Mouse (Mus musculus): ENCODE measurements at regions not wholly inside any gene's neighbourhood (a gene's known extent, or its start where the extent isn't known, plus 50 kb on each side); places are given as distances from the start of the nearest gene placed in this dataset.

GRCm38 (mm10) chr15:56979353-56979752 is 498.1 kb downstream of the Slc22a22 start:
- ATAC-seq (ENCODE audit: insufficient read depth, low FRiP score): no peak
- Histone ChIP-seq H3K9ac (ENCODE audit: low read length) (no peak overlapping the region), H3K4me1 (ENCODE audit: control insufficient read depth, insufficient read depth, low read length) (no peaks in the 10 kb centered on the region), H3K27me3 (ENCODE audit: control insufficient read depth, insufficient read depth, low read length) (no peaks in the 10 kb centered on the region), H3K27ac (ENCODE audit: low read length) (no peak overlapping the region), H3K4me2 (ENCODE audit: low read depth, low read length) (no peak overlapping the region), H3K4me3 (replicated peaks; ENCODE audit: low read length) (no peak overlapping the region), H3K9me3 (replicated peaks; ENCODE audit: control insufficient read depth, low read length) (no peaks in the 10 kb centered on the region), H3K36me3 (ENCODE audit: control insufficient read depth, insufficient read depth, low read length) (no peaks in the 10 kb centered on the region)
- WGBS: 89% methylated on average over 1 of the region's 1 CpGs

GRCm38 (mm10) chr15:56975446-56976433 is 501.7 kb downstream of the Slc22a22 start:
- WGBS: 68% methylated on average over 4 of the region's 4 CpGs
- no peak for ATAC-seq (ENCODE audit: insufficient read depth, low FRiP score)
- Histone ChIP-seq H3K27me3 (ENCODE audit: control insufficient read depth, insufficient read depth, low read length) (no peaks in the 10 kb centered on the region), H3K9me3 (replicated peaks; ENCODE audit: control insufficient read depth, low read length) (no peaks in the 10 kb centered on the region), H3K4me2 (ENCODE audit: low read depth, low read length) (no peak overlapping the region), H3K9ac (ENCODE audit: low read length) (no peak overlapping the region), H3K36me3 (ENCODE audit: control insufficient read depth, insufficient read depth, low read length) (no peaks in the 10 kb centered on the region), H3K4me3 (replicated peaks; ENCODE audit: low read length) (no peak overlapping the region), H3K4me1 (ENCODE audit: control insufficient read depth, insufficient read depth, low read length) (no peaks in the 10 kb centered on the region), H3K27ac (ENCODE audit: low read length) (no peak overlapping the region)

DNA sequence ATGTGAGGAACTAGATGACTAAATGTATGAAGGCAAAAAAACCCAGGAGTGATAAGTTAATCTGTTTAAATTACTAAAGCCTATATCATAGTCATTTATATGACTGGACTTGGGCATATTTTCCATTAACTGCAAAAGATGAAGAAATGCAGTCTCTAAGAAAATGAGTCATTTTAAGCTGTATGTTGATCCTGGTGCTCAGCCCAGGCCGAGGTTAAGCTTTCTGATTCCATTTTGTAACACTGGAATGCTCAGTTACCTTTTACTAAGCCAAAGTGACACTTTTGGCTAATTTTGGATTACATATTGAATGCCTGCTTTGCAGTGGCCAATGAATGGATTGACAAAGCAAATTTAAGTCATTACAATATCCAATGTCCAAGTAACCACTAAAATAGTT is 507.3 kb downstream of the Slc22a22 start:
- Histone ChIP-seq H3K4me1 (ENCODE audit: control insufficient read depth, insufficient read depth, low read length) (no peaks in the 10 kb centered on the region), H3K9me3 (replicated peaks; ENCODE audit: control insufficient read depth, low read length) (no peaks in the 10 kb centered on the region), H3K27ac (ENCODE audit: low read length) (no peak overlapping the region), H3K4me2 (ENCODE audit: low read depth, low read length) (no peak overlapping the region), H3K9ac (ENCODE audit: low read length) (no peak overlapping the region), H3K36me3 (ENCODE audit: control insufficient read depth, insufficient read depth, low read length) (no peaks in the 10 kb centered on the region), H3K4me3 (replicated peaks; ENCODE audit: low read length) (no peak overlapping the region), H3K27me3 (ENCODE audit: control insufficient read depth, insufficient read depth, low read length) (no peaks in the 10 kb centered on the region)
- WGBS: 67% methylated on average over 1 of the region's 1 CpGs
- ATAC-seq (ENCODE audit: insufficient read depth, low FRiP score): no peak

DNA sequence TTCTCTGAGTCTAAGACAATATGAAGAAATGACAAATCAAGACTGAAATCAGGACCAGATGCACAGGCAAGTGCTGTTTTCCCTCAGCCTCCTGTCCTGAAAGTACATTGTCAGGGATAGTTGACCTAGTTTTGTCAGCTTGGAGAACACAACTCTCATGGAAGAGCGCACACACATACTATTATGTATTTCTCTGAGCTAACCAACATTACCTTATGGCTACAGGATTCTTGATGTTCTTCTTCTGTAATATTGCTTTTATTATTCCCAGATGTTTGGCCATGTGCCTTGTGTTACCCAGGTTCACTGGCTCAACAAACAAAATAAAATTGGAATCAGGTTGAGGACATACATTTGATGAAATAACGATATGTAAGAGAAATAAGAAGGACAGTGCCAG is 521.1 kb downstream of the Slc22a22 start:
- no peaks in the 10 kb centered on the region for H3K4me1 ChIP-seq (ENCODE audit: control insufficient read depth, insufficient read depth, low read length)
- H3K36me3 ChIP-seq (ENCODE audit: control insufficient read depth, insufficient read depth, low read length): no peaks in the 10 kb centered on the region
- H3K4me3 ChIP-seq (replicated peaks; ENCODE audit: low read length): no peak overlapping the region
- H3K9ac ChIP-seq (ENCODE audit: low read length): no peak overlapping the region
- no peak overlapping the region for H3K4me2 ChIP-seq (ENCODE audit: low read depth, low read length)
- 84% methylated on average over 2 of the region's 2 CpGs for WGBS
- no peak overlapping the region for H3K27ac ChIP-seq (ENCODE audit: low read length)
- no peak for ATAC-seq (ENCODE audit: insufficient read depth, low FRiP score)
- no peaks in the 10 kb centered on the region for H3K27me3 ChIP-seq (ENCODE audit: control insufficient read depth, insufficient read depth, low read length)
- H3K9me3 ChIP-seq (replicated peaks; ENCODE audit: control insufficient read depth, low read length): no peaks in the 10 kb centered on the region

DNA sequence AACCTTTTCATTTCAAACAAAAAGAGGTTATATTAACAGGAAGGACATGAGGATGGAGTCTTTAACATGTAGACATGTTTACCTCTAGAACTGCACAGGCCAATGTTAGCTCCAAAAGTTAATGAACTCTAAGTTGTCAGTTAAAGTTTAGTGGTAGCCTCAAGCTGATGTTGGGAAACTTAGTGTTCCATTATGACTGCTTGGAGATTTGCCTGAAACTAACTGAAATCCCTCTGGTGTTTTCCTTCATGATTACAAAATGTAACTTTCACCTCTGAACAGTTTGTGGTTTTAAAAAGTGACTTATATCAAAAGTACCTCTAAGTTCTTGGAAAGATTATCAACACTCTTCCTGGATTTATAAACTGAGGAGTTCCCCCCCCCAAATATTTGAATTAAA is 525.2 kb downstream of the Slc22a22 start:
- no peak overlapping the region for H3K27ac ChIP-seq (ENCODE audit: low read length)
- no peak for ATAC-seq (ENCODE audit: insufficient read depth, low FRiP score)
- H3K9me3 ChIP-seq (replicated peaks; ENCODE audit: control insufficient read depth, low read length): no peaks in the 10 kb centered on the region
- H3K4me3 ChIP-seq (replicated peaks; ENCODE audit: low read length): no peak overlapping the region
- H3K9ac ChIP-seq (ENCODE audit: low read length): no peak overlapping the region
- no peaks in the 10 kb centered on the region for H3K27me3 ChIP-seq (ENCODE audit: control insufficient read depth, insufficient read depth, low read length)
- no peaks in the 10 kb centered on the region for H3K36me3 ChIP-seq (ENCODE audit: control insufficient read depth, insufficient read depth, low read length)
- no peaks in the 10 kb centered on the region for H3K4me1 ChIP-seq (ENCODE audit: control insufficient read depth, insufficient read depth, low read length)
- no peak overlapping the region for H3K4me2 ChIP-seq (ENCODE audit: low read depth, low read length)

GRCm38 (mm10) chr15:56950824-56951223 is 526.6 kb downstream of the Slc22a22 start:
- no peaks in the 10 kb centered on the region for H3K36me3 ChIP-seq (ENCODE audit: control insufficient read depth, insufficient read depth, low read length)
- no peak overlapping the region for H3K4me3 ChIP-seq (replicated peaks; ENCODE audit: low read length)
- ATAC-seq (ENCODE audit: insufficient read depth, low FRiP score): no peak

GRCm38 (mm10) chr15:56940891-56941290 is 536.5 kb downstream of the Slc22a22 start:
- WGBS: 83% methylated on average over 1 of the region's 1 CpGs
- H3K4me3 ChIP-seq (replicated peaks; ENCODE audit: low read length): no peak overlapping the region
- no peaks in the 10 kb centered on the region for H3K27me3 ChIP-seq (ENCODE audit: control insufficient read depth, insufficient read depth, low read length)
- no peak overlapping the region for H3K9ac ChIP-seq (ENCODE audit: low read length)
- H3K4me1 ChIP-seq (ENCODE audit: control insufficient read depth, insufficient read depth, low read length): no peaks in the 10 kb centered on the region
- H3K27ac ChIP-seq (ENCODE audit: low read length): no peak overlapping the region
- no peak for ATAC-seq (ENCODE audit: insufficient read depth, low FRiP score)
- no peaks in the 10 kb centered on the region for H3K9me3 ChIP-seq (replicated peaks; ENCODE audit: control insufficient read depth, low read length)
- H3K36me3 ChIP-seq (ENCODE audit: control insufficient read depth, insufficient read depth, low read length): no peaks in the 10 kb centered on the region
- no peak overlapping the region for H3K4me2 ChIP-seq (ENCODE audit: low read depth, low read length)

More at GRCm38 (mm10) chr15:56950824-56951223, 526.6 kb downstream of the Slc22a22 start:
- Histone ChIP-seq H3K4me2 (ENCODE audit: low read depth, low read length) (no peak overlapping the region), H3K9ac (ENCODE audit: low read length) (no peak overlapping the region), H3K4me1 (ENCODE audit: control insufficient read depth, insufficient read depth, low read length) (no peaks in the 10 kb centered on the region), H3K9me3 (replicated peaks; ENCODE audit: control insufficient read depth, low read length) (no peaks in the 10 kb centered on the region), H3K27me3 (ENCODE audit: control insufficient read depth, insufficient read depth, low read length) (no peaks in the 10 kb centered on the region), H3K27ac (ENCODE audit: low read length) (no peak overlapping the region)
- WGBS: 58% methylated on average over 2 of the region's 2 CpGs

DNA sequence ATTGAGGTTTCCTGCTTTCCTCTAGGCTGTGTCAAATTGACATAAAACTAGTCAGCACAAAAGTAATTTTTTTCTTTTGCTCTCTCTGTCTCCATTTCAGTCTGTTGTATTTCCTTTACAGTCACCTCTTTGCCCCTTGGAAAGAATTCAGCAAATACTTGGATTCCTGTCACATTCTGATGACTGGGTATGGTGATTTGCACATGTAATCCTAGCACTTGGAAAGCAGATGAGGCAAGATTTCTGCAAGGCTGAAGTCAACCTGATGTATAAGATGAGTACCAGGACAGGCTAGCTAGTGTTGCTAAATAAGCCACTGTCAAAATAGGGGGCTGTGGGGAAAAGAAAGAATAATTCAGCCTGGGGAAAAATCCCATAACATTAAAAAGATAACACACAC is 580.9 kb downstream of the Slc22a22 start:
- Histone ChIP-seq H3K9me3 (replicated peaks; ENCODE audit: control insufficient read depth, low read length) (no peaks in the 10 kb centered on the region), H3K27ac (ENCODE audit: low read length) (no peak overlapping the region), H3K27me3 (ENCODE audit: control insufficient read depth, insufficient read depth, low read length) (no peaks in the 10 kb centered on the region), H3K9ac (ENCODE audit: low read length) (no peak overlapping the region), H3K4me3 (replicated peaks; ENCODE audit: low read length) (no peak overlapping the region), H3K4me2 (ENCODE audit: low read depth, low read length) (no peak overlapping the region), H3K36me3 (ENCODE audit: control insufficient read depth, insufficient read depth, low read length) (no peaks in the 10 kb centered on the region), H3K4me1 (ENCODE audit: control insufficient read depth, insufficient read depth, low read length) (no peaks in the 10 kb centered on the region)
- no peak for ATAC-seq (ENCODE audit: insufficient read depth, low FRiP score)

DNA sequence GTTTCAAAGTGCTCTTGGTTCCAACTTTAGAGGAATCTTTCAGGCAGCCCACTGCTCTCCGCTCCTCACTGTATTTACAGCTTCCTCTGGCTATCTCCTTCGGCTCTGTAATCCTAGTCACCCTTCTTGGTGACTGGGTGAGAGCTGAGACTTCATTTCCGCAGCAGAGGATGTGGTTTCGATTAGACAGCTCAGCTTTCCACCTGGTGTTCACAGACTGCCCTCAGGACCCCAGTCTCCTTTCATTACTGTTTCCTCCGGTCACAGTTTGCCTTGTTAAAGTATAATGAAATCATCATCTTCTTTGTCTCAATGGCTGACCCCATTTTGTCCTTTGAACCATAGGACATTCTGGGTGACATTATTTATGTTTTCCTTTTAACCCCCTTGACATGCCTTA is 595.9 kb downstream of the Slc22a22 start:
- no peak overlapping the region for H3K27ac ChIP-seq (ENCODE audit: low read length)
- WGBS: 43% methylated on average over 5 of the region's 5 CpGs
- no peak overlapping the region for H3K4me2 ChIP-seq (ENCODE audit: low read depth, low read length)
- no peaks in the 10 kb centered on the region for H3K36me3 ChIP-seq (ENCODE audit: control insufficient read depth, insufficient read depth, low read length)
- no peak overlapping the region for H3K9ac ChIP-seq (ENCODE audit: low read length)
- no peaks in the 10 kb centered on the region for H3K4me1 ChIP-seq (ENCODE audit: control insufficient read depth, insufficient read depth, low read length)
- H3K9me3 ChIP-seq (replicated peaks; ENCODE audit: control insufficient read depth, low read length): no peaks in the 10 kb centered on the region
- no peak for ATAC-seq (ENCODE audit: insufficient read depth, low FRiP score)
- no peak overlapping the region for H3K4me3 ChIP-seq (replicated peaks; ENCODE audit: low read length)
- no peaks in the 10 kb centered on the region for H3K27me3 ChIP-seq (ENCODE audit: control insufficient read depth, insufficient read depth, low read length)
